Mouse (Mus musculus): Measurements from ENCODE around the gene Dnaaf5.

Dnaaf5 gene

DNA sequence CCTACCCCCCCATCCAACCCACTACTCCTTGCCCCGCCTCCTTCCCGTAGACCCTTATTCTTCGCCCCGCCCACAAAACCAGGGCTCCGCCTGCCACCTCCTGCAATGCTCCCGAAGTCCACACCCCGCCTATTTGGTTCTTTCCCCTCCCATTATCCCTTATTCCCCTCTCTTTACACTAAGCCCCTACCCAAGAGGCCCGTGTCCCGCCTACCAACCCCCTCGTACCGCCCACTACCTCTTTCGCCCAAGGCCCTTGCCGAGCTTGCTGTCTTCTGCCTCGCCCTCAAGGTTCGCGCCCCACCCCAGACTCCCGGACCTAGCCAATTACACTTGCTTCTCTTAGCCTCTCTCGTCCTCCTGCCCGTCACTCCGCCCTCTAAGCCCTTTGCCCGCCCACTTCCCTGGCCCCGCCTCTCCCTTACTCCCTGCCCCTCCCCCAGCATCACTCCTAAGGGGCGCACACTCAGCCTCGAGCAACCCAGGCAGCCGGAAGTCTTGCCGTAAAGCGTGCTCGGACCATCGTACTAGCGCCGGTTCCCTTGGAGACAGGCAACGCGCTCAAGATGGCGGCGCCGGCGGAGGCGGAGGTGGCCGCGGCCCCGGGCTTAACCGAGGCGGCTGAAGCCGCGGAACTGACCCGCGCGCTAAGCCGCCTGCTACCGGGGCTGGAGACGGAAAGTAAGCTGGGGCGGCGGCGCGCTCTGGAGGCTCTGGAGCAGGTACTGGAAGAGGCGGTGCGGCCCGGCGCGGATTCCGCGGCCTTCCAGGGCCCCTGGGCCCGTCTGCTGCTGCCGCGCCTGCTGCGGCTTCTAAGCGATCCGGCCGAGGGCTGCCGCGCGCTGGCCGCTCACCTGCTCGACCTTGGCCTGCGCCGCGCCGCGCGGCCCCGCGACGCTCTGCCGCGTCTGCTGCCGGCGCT lies at the start of gene Dnaaf5, which contains the start of gene Prkar1b:
TSS of gene Dnaaf5 (plus strand) at position 543 of the 922 bp plus-strand sequence.
TSS of gene Prkar1b (minus strand) at position 321 of the 922 bp plus-strand sequence.
- DNase-seq (ENCODE audit: low read depth) = peak; percentile 99

DNA sequence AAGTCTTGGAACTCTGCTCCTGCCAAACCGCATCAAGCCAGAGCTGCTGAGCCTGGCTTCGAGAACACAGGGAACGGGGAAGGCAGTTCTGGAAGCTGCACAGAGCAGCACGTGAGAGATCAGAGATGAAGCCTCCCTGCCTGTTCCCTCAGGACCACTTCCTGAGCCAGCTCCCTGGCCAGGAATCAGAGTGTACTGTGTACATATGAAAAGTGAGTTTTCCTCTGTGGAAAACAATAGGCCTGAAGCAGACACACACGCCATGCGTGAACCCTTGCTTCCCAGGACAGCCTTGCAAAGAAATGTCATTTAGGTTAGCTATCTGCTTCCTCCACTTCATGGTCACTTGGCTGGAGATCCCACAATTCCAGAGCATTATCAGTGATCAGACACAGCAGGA lies 48.2 kb upstream of the Dnaaf5 start:
- no peak for DNase-seq (ENCODE audit: low read depth)

DNA sequence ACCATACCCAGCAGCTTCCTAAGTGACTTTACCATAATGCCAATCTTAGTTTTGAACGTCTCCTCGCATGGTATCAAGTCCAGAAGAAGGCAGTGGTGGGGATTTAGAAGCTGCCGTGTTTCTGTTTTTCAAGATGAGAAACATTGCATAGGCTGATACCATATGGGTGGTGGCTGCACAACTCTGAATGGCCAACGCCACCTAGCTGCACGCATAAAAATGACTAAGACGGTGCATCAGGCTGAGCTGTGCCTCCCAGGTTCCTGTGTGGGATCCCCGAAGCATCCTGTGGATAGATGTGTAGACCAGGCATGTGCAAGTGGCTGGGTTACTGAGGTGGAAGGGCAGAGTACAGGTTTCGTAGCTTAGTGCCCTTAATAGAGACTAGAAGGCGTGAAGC lies 42.2 kb upstream of the Dnaaf5 start:
- DNase-seq (ENCODE audit: low read depth) = peak; percentile 51

DNA sequence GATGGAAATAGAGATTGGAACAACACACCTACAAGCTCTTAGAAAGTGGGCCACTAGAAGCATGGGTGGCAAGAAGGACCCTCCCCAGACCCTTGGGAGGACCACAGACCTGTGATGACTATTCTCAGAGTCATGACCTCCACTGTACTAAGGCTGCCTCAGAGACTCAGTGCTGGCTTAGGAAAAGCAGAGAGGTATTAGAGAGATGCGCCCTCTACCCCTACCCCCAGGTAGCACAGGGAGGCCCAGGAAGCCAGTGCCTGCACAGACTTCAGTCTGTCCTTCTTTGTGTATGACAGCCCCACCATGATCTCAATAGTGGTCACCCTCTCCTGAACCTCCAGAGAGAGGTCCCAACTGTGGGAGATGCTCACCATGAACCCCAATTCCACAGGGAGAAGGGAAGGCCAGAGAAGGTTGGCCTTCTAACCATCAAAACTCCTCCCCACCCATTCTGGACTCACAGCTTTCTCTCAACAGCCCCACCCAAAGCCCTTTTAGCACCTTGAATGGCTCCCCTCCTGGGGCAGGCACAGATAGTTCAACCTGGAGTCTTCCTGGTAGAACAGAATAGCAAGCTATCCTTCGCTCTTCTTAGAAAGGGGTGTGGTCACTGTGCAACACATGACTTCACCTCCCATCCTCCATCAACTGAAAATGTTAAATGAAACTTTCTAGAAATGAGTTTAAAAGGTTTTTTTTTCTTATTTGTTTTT lies 39.7 kb upstream of the Dnaaf5 start:
- no peak for DNase-seq (ENCODE audit: low read depth)

DNA sequence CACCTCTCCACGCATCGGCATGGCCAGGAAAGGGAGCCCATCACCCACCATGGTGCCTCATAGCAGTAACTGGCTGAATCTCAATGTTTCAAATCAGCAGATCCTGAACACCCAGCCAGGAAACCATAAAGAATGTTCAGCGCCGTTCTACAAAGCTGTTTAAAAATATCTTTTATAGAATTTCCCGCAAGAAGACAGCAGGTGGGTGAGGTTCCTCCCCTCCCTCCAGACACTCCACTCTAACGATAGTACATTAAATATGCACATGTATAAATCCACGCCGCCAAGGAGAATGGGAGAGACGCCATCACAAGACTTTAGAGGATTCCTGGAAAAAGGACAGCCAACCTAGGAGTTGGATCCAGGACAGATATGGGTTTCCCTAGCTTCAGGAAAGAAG lies 38.0 kb upstream of the Dnaaf5 start:
- no peak for DNase-seq (ENCODE audit: low read depth)

DNA sequence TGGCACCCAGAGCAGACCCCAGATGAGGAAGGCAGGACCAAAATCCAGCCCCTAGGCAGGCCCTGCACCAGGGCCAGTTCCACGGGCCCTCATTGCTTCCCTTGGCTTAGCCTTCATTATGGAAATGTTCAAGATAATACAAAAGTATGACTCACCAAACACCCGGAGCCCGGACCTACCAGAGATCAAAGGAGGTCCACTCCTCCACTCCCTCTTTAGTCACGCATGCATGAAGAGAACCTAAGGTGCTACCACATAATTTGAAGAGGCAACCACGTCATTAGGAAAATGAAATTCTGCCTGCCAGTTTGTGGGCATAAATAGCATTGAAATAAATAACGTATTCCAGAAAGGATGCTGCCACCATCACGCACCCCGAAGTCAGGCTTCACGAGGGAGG lies 37.6 kb upstream of the Dnaaf5 start:
- DNase-seq (ENCODE audit: low read depth) = no peak

DNA sequence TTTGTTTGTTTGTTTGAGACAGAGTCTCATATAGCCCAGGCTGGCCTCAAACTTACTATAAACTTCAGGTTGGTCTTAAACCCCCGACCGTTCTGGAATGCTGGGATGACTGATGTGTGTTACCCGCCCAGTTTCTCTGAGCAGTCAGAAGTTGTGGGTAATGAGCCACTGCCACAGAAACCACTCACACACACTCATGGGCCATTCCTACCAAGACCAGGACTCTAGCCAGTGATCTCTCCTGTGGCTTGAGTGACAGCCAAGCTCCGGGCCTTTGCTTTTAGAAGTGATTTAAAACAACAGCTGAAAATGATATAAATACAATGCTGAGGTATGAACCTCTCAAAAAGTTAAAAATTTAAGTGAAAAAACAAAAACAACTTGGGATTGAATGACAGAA lies 35.1 kb upstream of the Dnaaf5 start:
- peak; percentile 54 for DNase-seq (ENCODE audit: low read depth)

DNA sequence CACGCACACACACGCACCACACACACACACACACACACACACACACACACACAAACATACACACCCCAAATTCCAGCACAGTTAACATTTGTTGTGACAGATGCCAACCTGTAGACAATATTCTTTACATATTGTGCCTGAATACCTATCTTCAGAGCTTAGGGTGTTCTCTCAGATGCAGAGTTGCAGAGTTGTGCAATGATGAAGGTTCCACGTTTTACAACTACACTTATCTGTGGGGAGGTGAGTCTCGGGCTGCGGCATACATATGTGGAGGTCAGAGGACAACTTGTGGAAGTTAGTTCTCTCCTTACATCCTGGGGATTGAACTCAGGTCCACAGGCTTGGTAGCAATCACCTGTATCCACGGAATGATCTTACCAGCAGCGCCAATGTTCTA lies 34.5 kb upstream of the Dnaaf5 start:
- DNase-seq (ENCODE audit: low read depth) = no peak

DNA sequence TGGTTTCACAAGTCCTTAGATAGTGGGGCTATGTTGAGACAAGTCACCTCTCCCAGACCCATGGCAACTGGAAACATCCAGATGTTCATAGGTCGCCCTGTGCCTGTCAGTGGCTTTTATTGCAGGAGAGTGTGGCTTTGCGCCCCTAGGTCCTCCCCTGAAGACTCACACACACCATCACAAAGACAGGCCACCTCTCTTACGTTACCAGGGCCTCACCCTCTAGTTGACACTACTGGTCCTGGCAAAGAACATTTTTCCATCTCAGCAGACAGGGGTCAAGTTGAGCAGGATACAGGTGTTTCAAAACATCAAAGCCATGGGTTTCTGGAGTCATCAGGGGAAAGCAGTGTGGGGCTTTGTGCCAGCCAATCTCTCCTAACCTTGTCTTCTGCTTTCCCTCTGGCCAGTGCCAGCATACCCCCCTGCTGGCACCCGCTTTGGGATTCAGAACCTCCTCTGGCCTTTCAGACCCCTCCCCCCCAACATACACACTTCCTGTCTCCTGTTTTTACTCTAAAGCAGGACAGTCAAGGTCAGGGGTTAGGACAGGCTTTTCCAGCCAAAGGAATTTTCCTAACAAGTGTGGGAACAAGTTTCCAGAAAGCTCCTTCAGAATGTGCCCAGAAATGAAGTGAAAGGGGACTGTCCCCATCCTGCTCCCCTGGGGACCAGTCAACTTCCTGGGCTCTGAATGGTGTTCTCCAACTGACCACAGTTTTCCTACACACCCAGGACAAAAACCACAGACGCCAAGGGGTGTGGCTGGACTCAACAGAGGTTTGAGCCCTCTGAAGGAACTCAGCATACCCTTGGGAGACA lies 31.7 kb upstream of the Dnaaf5 start:
- peak; percentile 20 for DNase-seq (ENCODE audit: low read depth)

DNA sequence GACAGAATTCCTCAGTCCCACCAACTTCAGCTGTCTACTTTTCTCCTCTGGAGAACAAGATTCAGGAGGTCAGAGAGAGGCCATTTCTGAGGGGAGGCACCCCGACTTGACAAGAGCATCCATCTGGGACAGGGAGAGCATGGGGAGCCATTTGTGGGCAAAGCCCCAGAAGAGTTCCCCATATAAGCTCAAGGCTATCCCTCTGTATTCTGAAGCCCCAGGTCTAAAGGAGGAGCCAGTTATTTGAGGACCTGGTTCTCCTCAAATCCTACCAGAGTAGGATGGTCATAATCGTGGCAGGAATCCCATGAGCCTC lies 31.1 kb upstream of the Dnaaf5 start:
- DNase-seq (ENCODE audit: low read depth) = no peak

DNA sequence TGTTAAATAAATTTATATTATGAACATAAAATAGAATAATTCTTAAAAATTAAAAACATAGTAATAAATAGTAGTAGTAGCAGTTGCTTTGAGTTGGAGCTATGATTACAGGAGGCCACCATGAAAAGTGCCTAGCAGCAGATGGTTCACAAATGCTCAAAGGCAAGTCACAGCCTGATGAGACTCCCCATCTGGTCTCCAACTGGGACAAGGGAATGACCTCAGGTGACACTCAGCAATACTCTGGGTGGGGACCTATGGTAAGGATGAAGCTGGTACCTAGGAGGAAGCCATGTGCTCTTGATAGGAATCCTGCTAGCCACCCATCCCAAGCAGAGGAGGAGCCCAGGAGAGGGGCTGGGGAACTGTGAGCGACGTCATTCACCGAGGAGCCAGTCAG lies 24.3 kb upstream of the Dnaaf5 start:
- no peak for DNase-seq (ENCODE audit: low read depth)

DNA sequence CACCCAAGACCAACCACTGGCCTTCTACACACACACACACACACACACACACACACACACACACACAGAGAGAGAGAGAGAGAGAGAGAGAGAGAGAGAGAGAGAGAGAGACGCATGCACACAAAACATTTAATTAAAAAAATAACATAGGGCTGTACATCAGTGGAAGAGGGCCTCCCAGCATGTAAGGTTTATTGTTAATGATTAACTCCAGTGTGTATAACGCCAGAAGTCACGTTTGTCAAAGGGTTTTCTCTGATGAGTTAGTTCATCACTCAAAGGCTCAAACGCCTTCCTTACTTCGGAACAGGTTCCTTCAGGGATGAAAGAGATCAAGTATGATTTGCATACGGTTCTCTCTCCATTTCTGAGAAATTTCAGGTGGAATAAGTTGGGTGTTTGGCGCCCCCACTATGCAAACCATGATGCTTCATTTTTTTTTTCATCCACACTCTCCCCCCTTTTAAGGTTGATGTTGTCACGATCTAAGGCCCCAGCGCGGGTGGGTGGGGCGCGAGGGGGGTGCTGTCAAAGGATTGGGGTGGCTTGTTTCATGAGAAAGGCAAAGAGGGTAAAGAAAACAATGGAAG lies 21.5 kb upstream of the Dnaaf5 start:
- no peak for DNase-seq (ENCODE audit: low read depth)

DNA sequence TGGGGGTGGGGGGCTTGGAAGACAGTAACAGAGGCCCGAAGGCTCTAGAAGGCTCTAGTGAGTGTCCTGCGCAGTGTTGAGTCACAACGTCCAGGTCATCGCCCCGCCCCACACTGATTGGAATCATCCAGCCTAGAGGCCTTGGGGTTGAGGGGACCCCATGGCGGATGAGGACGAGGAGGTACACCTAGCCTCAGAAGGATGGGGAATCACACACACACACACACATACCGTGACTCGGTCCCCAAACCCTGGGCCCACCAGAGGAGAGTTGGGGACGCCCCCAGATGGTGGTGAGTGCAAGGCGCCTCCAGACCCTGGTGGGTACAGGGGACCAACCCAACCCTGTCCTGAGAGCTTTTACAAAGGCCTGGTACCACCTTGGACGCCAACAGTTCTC lies 20.9 kb upstream of the Dnaaf5 start:
- no peak for DNase-seq (ENCODE audit: low read depth)

DNA sequence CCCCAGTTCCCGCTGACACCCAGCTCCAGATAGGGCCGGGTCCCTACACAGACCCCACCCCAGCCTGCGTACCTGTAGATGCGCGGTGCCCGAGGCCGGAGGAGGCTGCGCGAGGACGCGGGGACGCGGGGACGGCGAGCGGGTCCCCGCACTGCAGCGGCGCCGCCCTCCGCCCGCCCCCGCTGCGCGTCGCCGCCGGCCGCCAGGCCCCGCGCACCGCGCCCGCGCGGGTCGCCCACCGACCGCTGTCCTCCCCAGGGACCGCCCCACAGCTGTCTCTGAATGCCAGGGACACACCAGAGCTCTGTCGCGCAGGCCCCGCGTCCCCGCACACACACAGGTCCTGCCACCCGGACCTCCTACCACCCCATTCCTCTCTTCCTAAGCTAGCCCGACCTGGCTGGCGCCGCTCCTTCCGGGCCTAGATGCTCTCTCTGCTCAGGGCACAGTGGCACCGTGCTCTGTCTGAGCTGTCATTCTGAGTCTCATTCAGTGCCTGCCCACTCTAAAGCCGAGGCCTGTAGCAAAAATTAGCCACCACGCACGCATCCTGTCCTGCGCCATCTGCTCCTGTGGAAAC lies 20.4 kb upstream of the Dnaaf5 start:
- no peak for DNase-seq (ENCODE audit: low read depth)

DNA sequence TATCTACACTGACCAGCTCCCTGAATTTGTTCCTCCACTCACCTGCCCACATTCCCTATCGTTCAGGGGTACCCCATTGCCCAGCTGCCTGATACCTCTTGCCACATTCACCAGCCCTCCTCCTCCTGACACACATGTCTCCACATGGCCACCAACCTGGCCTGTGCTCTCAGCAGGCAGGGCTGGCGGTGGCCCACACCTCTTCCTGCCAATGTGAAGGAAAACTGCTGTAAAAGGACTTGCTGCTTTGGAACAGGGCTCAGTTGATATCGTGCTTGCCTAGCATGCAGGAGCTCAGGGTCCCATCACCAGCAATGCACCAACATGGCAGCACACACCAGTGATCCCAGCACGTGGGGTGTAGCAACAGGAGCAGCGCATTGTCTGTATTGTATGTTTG lies 19.7 kb upstream of the Dnaaf5 start:
- no peak for DNase-seq (ENCODE audit: low read depth)

DNA sequence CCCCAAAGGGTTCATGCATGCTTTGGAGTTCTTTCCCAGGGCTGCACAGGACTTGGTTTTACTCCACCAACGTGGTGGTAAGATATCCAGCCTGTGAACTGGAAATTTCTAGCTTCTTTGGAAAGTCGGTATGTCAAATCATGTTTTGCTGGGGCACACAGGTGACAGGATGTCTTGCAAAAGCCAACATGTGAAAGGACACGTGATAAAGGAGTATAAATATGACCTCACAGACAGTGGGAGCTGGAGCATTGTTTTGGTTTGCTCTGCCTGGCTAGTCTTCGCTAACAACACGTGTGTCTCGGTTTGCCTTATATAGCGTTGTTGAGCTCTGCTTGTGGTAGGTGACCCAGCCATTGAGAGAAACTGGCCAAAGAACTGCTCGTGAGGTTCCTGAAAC lies 15.5 kb upstream of the Dnaaf5 start:
- DNase-seq (ENCODE audit: low read depth) = no peak

DNA sequence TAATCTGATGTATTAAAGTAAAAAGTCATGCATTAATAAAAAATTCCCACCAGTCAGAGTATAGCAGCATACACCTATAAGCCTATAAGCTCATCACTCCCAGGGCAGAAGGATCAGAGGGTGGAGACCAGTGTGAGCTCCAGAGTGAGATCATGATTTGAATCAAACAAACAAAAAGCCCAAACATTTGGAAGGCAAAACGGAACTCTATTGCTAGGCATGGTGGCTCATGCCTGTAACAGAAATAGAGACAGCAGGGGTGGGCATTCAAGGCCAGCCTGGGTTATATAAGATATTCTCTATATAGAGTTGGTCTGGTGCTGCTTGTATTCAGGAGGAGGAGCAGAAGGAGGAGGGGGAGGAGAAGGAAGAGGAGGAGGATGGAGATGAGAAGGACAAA lies 13.7 kb upstream of the Dnaaf5 start:
- no peak for DNase-seq (ENCODE audit: low read depth)

DNA sequence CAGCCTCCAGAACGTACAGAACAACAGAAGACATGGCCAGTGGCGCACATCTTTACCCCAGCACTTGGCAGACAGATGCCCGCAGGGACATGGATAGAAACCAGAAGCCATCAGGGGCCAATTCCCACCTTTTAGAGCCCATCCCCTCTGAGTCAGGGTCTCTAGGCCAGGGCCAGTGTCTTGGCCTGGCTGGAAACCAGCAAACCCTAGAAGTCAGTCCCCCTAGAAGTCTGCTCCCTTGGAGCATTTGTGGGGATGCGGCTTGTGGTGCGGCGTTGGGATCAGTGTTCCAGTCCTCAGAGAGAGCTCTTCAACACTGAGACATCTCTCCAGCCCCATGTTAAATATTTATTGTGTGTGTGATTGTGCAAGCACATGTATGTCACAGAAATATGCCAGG lies 12.8 kb upstream of the Dnaaf5 start:
- no peak for DNase-seq (ENCODE audit: low read depth)

DNA sequence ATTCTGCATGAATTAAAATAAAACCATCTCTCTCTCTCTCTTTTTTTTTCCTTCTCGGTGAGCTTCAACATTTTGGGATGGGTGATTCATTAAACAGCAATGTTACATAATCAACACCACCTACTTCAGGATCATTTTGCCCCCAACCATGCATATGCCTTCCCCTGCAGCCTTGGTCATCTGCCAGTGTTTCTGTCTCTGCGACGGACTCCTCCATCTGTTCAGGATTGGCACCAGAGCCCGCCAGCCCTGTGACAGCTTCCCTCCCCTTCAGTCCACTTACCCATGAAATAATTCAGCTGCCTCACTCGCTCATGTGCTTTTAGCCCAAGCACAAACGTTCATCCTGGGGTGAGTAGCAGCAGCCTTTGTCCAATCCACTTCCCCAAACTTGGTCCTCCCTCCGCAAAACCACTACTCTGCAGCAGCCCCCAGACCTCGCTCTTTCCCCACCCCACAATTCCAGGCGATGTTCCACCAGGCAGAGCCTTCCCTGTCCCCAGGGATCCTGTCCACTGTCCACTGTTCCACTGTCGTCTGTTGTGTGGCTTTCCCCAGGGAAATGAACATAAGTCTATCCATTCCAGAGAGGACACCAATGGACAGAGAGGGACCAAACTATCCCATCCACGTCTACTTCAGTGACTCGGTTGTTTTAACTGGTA lies 11.6 kb upstream of the Dnaaf5 start:
- peak; percentile 55 for DNase-seq (ENCODE audit: low read depth)

DNA sequence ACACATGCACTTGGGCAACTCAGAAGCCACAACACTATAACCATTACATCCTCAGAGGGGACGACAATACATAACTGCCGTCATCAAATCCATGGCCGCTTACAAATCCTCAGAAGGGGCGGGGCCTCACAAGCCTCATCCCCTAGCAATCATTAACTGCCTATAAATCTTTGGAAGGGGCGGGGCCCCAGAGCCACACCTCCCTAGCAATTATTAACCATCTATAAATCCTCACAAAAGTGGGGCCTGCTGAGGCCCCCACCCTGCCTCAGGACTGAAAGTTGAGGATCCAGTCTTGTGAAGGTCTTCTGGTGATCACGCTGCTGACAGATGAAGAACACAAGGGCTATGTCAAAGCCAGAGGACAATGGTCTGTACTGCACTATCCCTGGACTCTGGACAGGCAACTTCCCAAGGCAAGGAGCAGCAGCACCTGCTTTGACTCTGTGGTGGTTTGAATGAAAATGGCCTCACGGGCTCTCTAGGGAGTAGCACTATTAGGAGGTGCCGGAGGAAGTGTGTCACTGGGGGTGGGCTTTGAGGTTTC lies 11.0 kb upstream of the Dnaaf5 start:
- no peak for DNase-seq (ENCODE audit: low read depth)

DNA sequence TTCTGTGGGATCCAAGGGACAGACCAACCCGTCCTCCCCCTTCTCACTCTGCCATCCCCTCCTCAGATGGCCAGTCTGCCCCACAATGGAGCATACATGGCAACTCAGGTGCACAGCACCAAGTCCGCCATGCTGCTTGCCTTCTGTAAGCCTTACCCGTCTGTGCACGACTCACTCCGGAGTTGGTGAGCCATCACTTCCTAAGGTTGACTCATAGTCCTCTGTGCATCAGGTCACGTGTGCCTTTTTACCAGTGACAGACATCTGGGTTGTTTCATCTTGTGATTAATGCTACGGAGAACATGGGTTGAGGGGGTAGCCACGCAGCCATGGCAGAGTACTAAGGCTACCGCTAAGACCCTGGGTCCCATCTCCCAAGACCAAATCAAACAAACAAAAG lies 9.4 kb upstream of the Dnaaf5 start:
- peak; percentile 52 for DNase-seq (ENCODE audit: low read depth)
